Mouse (Mus musculus): ENCODE results near the gene Spdl1. TPM values are rescaled to one million over a fixed set of nuclear protein-coding genes. Genes with fewer than 3 reads are reported as not detected.

The Spdl1 gene
- total RNA-seq (2021): under 1 TPM; 0.14 to 0.18 TPM
- long read RNA-seq, experiment 1: 0 reads
- long read RNA-seq, experiment 2: 0 reads

GRCm38 (mm10) chr11:34833318-34834086, at the start of gene Spdl1:
TSS of gene Spdl1 (minus strand) at chr11:34833641.
- H3K27ac ChIP-seq: peak within 1 kb of the TSS; percentile 84
- DNase-seq: peak; percentile 96
- intact Hi-C loops (cut with DNase I): loop anchor here (10.0 kb wide), 1 partner anchor 1001 kb away; the partner anchor contains the start of gene Rars
- H3K4me3 ChIP-seq: peak within 1 kb of the TSS; percentile 94
- TF ChIP-seq CTCF (IDR thresholded peaks at IDR 0.05): no peak

- Histone ChIP-seq H3K4me3 (no peak overlapping the region), H3K27ac (no peak overlapping the region)
- intact Hi-C loops (cut with DNase I): no loop called here
- peak; percentile 59 for TF ChIP-seq CTCF (IDR thresholded peaks at IDR 0.05)
- DNase-seq: no peak
Measured at GRCm38 (mm10) chr11:34881528-34881927, 48.1 kb upstream of the Spdl1 start.

GRCm38 (mm10) chr11:34879678-34880077, 46.2 kb upstream of the Spdl1 start:
- Histone ChIP-seq H3K27ac (no peak overlapping the region), H3K4me3 (no peak overlapping the region)
- no peak for DNase-seq
- TF ChIP-seq CTCF (IDR thresholded peaks at IDR 0.05): no peak
- intact Hi-C loops (cut with DNase I): no loop called here

- intact Hi-C loops (cut with DNase I): no loop called here
- no peak for TF ChIP-seq CTCF (IDR thresholded peaks at IDR 0.05)
- Histone ChIP-seq H3K4me3 (no peak overlapping the region), H3K27ac (no peak overlapping the region)
- peak; percentile 20 for DNase-seq
Measured at GRCm38 (mm10) chr11:34873861-34874260, 40.4 kb upstream of the Spdl1 start.

- no peak for TF ChIP-seq CTCF (IDR thresholded peaks at IDR 0.05)
- no peak for DNase-seq
- H3K27ac ChIP-seq: no peak overlapping the region
- intact Hi-C loops (cut with DNase I): no loop called here
- H3K4me3 ChIP-seq: no peak overlapping the region
Measured at GRCm38 (mm10) chr11:34872432-34872831, 39.0 kb upstream of the Spdl1 start.

GRCm38 (mm10) chr11:34871991-34872390, 38.5 kb upstream of the Spdl1 start:
- H3K4me3 ChIP-seq: no peak overlapping the region
- H3K27ac ChIP-seq: peak overlapping the region; percentile 58; the same call in 1 of the 2 replicates
- TF ChIP-seq CTCF (IDR thresholded peaks at IDR 0.05): no peak
- intact Hi-C loops (cut with DNase I): no loop called here
- peak; percentile 30 for DNase-seq

GRCm38 (mm10) chr11:34871456-34871855, 38.0 kb upstream of the Spdl1 start:
- DNase-seq: peak; percentile 26
- intact Hi-C loops (cut with DNase I): no loop called here
- Histone ChIP-seq H3K27ac (peak overlapping the region; percentile 58), H3K4me3 (no peak overlapping the region)
- TF ChIP-seq CTCF (IDR thresholded peaks at IDR 0.05): no peak

GRCm38 (mm10) chr11:34868626-34869025, 35.2 kb upstream of the Spdl1 start:
- Histone ChIP-seq H3K4me3 (no peak overlapping the region), H3K27ac (peak overlapping the region; percentile 28; the same call in 1 of the 2 replicates)
- peak; percentile 24; the same call in 1 of the 2 replicates for TF ChIP-seq CTCF (IDR thresholded peaks at IDR 0.05)
- intact Hi-C loops (cut with DNase I): no loop called here
- no peak for DNase-seq

- TF ChIP-seq CTCF (IDR thresholded peaks at IDR 0.05): no peak
- peak; percentile 20 for DNase-seq
- intact Hi-C loops (cut with DNase I): no loop called here
- Histone ChIP-seq H3K4me3 (no peak overlapping the region), H3K27ac (peak overlapping the region; percentile 76)
Measured at GRCm38 (mm10) chr11:34865741-34866270, 32.4 kb upstream of the Spdl1 start.

- peak overlapping the region; percentile 76 for H3K27ac ChIP-seq
- no peak overlapping the region for H3K4me3 ChIP-seq
- peak; percentile 68 for DNase-seq
- TF ChIP-seq CTCF (IDR thresholded peaks at IDR 0.05): no peak
- intact Hi-C loops (cut with DNase I): no loop called here
Measured at GRCm38 (mm10) chr11:34865181-34865580, 31.7 kb upstream of the Spdl1 start.

- DNase-seq: no peak
- Histone ChIP-seq H3K27ac (no peak overlapping the region), H3K4me3 (no peak overlapping the region)
- intact Hi-C loops (cut with DNase I): no loop called here
- no peak for TF ChIP-seq CTCF (IDR thresholded peaks at IDR 0.05)
Measured at GRCm38 (mm10) chr11:34856652-34857051, 23.2 kb upstream of the Spdl1 start.

GRCm38 (mm10) chr11:34846268-34846652, 12.8 kb upstream of the Spdl1 start:
- intact Hi-C loops (cut with DNase I): loop anchor here (10.0 kb wide), 1 partner anchor 559 kb away; no protein-coding TSS in a partner anchor
- no peak for TF ChIP-seq CTCF (IDR thresholded peaks at IDR 0.05)
- peak overlapping the region; percentile 57 for H3K27ac ChIP-seq
- H3K4me3 ChIP-seq: no peak overlapping the region
- no peak for DNase-seq

GRCm38 (mm10) chr11:34845567-34846267, 12.3 kb upstream of the Spdl1 start:
- DNase-seq: peak; percentile 59
- intact Hi-C loops (cut with DNase I): loop anchor here (10.0 kb wide), 1 partner anchor 559 kb away; no protein-coding TSS in a partner anchor
- no peak overlapping the region for H3K4me3 ChIP-seq
- H3K27ac ChIP-seq: peak overlapping the region; percentile 58
- TF ChIP-seq CTCF (IDR thresholded peaks at IDR 0.05): no peak

Measured in gastrocnemius, adult 2 months (tissue).